In genomic region chr4:25645580-25645979, GRCm38 (mm10) we compare ENCODE assay signal across 26 mouse cellular contexts.
DNase-seq lines count a peak whose midpoint lies in the region; ATAC-seq and TF ChIP-seq lines count a peak whose summit lies in the region.
"Had no signal": no experiment of that assay in that cellular context is flagged by ENCODE, and none has a peak within 500 bp of the region (broad histone marks: within the 10 kb centered on the region; RNA-seq: fewer than 3 reads in every experiment).

No protein-coding gene starts in this region.

- no peaks in the 10 kb centered on the region for H3K4me1 ChIP-seq in CH12.LX (ENCODE audit: control insufficient read depth in 1 of 2, insufficient read depth in 2 of 2)
- H3K4me1 ChIP-seq in lung, adult 2 months (ENCODE audit: control insufficient read depth, insufficient read depth, low read length) = no peaks in the 10 kb centered on the region
- H3K4me1 ChIP-seq in kidney, adult 2 months (ENCODE audit: control insufficient read depth, insufficient read depth, low read length) = peaks cover 11% of the 10 kb centered on the region; the same call in 1 of the 2 replicates
- H3K4me1 ChIP-seq: heart, embryonic 10.5 days; heart, embryonic 13.5 days had no signal

- POLR2A ChIA-PET in Patski (lab: Charles Lee) = no interaction called here

- H3K27ac ChIP-seq in CH12.LX (ENCODE audit: insufficient read depth, low read depth) = no peak overlapping the region
- H3K27ac ChIP-seq in kidney, adult 2 months (ENCODE audit: insufficient read depth, low read depth, low read length) = no peak overlapping the region
- H3K27ac ChIP-seq: heart, adult 2 months; heart, embryonic 10.5 days; heart, embryonic 13.5 days; hindbrain, embryonic 14.5 days; hindbrain, postnatal 0 days had no signal

- no peaks in the 10 kb centered on the region for H3K36me3 ChIP-seq in CH12.LX (replicated peaks in 1 of 2; ENCODE audit: control insufficient read depth in 1 of 2, insufficient read depth in 1 of 2, low read length in 1 of 2)
- no peaks in the 10 kb centered on the region for H3K36me3 ChIP-seq in myocyte (ENCODE audit: control insufficient read depth, insufficient read depth)
- no peaks in the 10 kb centered on the region for H3K36me3 ChIP-seq in kidney, adult 2 months (ENCODE audit: control insufficient read depth, insufficient read depth, low read length)
- H3K36me3 ChIP-seq: G1E; heart, embryonic 10.5 days; heart, embryonic 13.5 days had no signal

- WGBS in lung, adult 2 months = 56% methylated on average over 2 of the region's 2 CpGs
- 80% methylated on average over 2 of the region's 2 CpGs for WGBS in kidney, adult 2 months

- CTCF ChIA-PET in Patski (lab: Charles Lee) = no interaction called here

- no peaks in the 10 kb centered on the region for H3K9me3 ChIP-seq in CH12.LX (replicated peaks; ENCODE audit: low read length)
- H3K9me3 ChIP-seq: G1E; heart, embryonic 10.5 days; heart, embryonic 13.5 days had no signal

- H3K4me2 ChIP-seq in CH12.LX (ENCODE audit: insufficient read depth, low read depth, poor library complexity, severe bottlenecking) (no peak overlapping the region), myocyte (ENCODE audit: low read depth) (peak overlapping the region; percentile 68)
- H3K4me2 ChIP-seq: heart, embryonic 13.5 days; hindbrain, embryonic 14.5 days had no signal

- dilution Hi-C loops in CH12.LX (cut with MboI; ENCODE audit: extremely low pct_ligation_motif_present, extremely low pct_unique_long_range_greater_than_20kb, low sequenced_read_pairs) = no loop called here

- H3K79me2 ChIP-seq in CH12.LX (replicated peaks; ENCODE audit: control insufficient read depth, extremely low read depth, insufficient read depth, poor library complexity, severe bottlenecking) (no peaks in the 10 kb centered on the region), myocyte (ENCODE audit: control insufficient read depth, insufficient read depth) (no peaks in the 10 kb centered on the region)

- H3K4me3 ChIP-seq in CH12.LX (replicated peaks in 1 of 3; ENCODE audit: low read depth in 2 of 3, low read length in 2 of 3, poor library complexity in 1 of 3) (no peak overlapping the region), myocyte (no peak overlapping the region)
- no peak overlapping the region for H3K4me3 ChIP-seq in lung, adult 2 months (replicated peaks; ENCODE audit: extremely low read depth, low read depth, low read length)
- no peak overlapping the region for H3K4me3 ChIP-seq in kidney, adult 2 months (ENCODE audit: insufficient read depth, low read depth, low read length)
- H3K4me3 ChIP-seq: heart, adult 2 months; heart, embryonic 10.5 days; heart, embryonic 13.5 days had no signal

- peak; percentile 44 for DNase-seq in right cerebral cortex, adult 18-20 months
- no peak for DNase-seq in right cerebral cortex, postnatal 25 days
- DNase-seq in CH12.LX (ENCODE audit: extremely low read depth) (peak; percentile 21), Patski (ENCODE audit: low read depth, low spot score) (no peak)
- no peak for DNase-seq in lung, adult 2 months
- DNase-seq in kidney, adult 2 months = no peak
- no peak for DNase-seq in left cerebral cortex, adult 11 months (ENCODE audit: low spot score)
- DNase-seq: adrenal gland, adult 8-10 months; adrenal gland, postnatal 25 days; cerebellum, adult 18-20 months; cerebellum, adult 9-10 months; cerebellum, postnatal 14 days; forebrain, postnatal 0 days; gastrocnemius, postnatal 10 days; gastrocnemius, postnatal 36 days; heart, adult 2 months; heart, postnatal 14 days; heart, postnatal 4 days had no signal

- ATAC-seq in Patski = peak; percentile 74
- ATAC-seq: activated CD4-positive, CD25-positive, alpha-beta regulatory T cell, adult 4 months; forebrain, embryonic 14.5 days; forebrain, postnatal 0 days; hindbrain, postnatal 0 days had no signal

- no peak for TF ChIP-seq EP300 in CH12.LX (IDR thresholded peaks at IDR 0.05; ENCODE audit: low read length)

- H3K9ac ChIP-seq in CH12.LX (ENCODE audit: insufficient read depth, low read depth) = no peak overlapping the region
- H3K9ac ChIP-seq: forebrain, postnatal 0 days; heart, embryonic 13.5 days; hindbrain, embryonic 14.5 days had no signal

- in situ Hi-C loops in CH12.LX (cut with MboI; ENCODE audit: low pct_ligation_motif_present, low pct_unique_long_range_greater_than_20kb, low sequenced_read_pairs) (no loop called here), Patski (cut with MboI; ENCODE audit: low pct_unique_long_range_greater_than_20kb) (no loop called here)

- no peak for TF ChIP-seq POLR2A in CH12.LX (IDR thresholded peaks at IDR 0.05; ENCODE audit: low read depth, low read length)
- TF ChIP-seq POLR2A in myocyte (IDR thresholded peaks at IDR 0.05; ENCODE audit: insufficient read length, low read depth) = no peak
- TF ChIP-seq POLR2A in lung, adult 2 months (IDR thresholded peaks at IDR 0.05; ENCODE audit: borderline replicate concordance, extremely low read depth, low read depth, low read length) = no peak
- no peak for TF ChIP-seq POLR2A in kidney, adult 2 months (IDR thresholded peaks at IDR 0.05; ENCODE audit: low read depth, low read length)

- H3ac ChIP-seq in myocyte (ENCODE audit: control insufficient read depth, insufficient read length) = no peak overlapping the region

- no peak for TF ChIP-seq RAD21 in CH12.LX (IDR thresholded peaks at IDR 0.05; ENCODE audit: low read depth, low read length)

- no peaks in the 10 kb centered on the region for H3K27me3 ChIP-seq in CH12.LX (replicated peaks)
- H3K27me3 ChIP-seq in Patski = no peaks in the 10 kb centered on the region
- no peaks in the 10 kb centered on the region for H3K27me3 ChIP-seq in myocyte (ENCODE audit: control insufficient read depth, insufficient read depth, insufficient read length)
- no peaks in the 10 kb centered on the region for H3K27me3 ChIP-seq in kidney, adult 2 months (replicated peaks; ENCODE audit: control insufficient read depth, insufficient read depth, low read length)
- H3K27me3 ChIP-seq: heart, embryonic 13.5 days had no signal

- TF ChIP-seq CTCF in CH12.LX (conservative IDR thresholded peaks at IDR 0.05 in 1 of 2, IDR thresholded peaks at IDR 0.05 in 1 of 2; ENCODE audit: low read depth in 2 of 2, low read length in 2 of 2) (no peak), Patski (IDR thresholded peaks at IDR 0.05) (no peak)
- TF ChIP-seq CTCF in lung, adult 2 months (IDR thresholded peaks at IDR 0.05; ENCODE audit: insufficient read depth, low read length) = no peak
- no peak for TF ChIP-seq CTCF in kidney, adult 2 months (conservative IDR thresholded peaks at IDR 0.05; ENCODE audit: insufficient read depth, insufficient read length, low read depth, low read length)

TF ChIP-seq in CH12.LX, 34 proteins besides CTCF, POLR2A, EP300 and RAD21:
- TF ChIP-seq BHLHE40 (IDR thresholded peaks at IDR 0.05; ENCODE audit: low read depth, low read length) (no peak), NELFE (IDR thresholded peaks at IDR 0.05; ENCODE audit: low read depth, low read length) (no peak), E2F4 (IDR thresholded peaks at IDR 0.05; ENCODE audit: insufficient replicate concordance, low read depth, low read length) (no peak), MAX (IDR thresholded peaks at IDR 0.05; ENCODE audit: low read length) (no peak), USF2 (conservative IDR thresholded peaks at IDR 0.05; ENCODE audit: low read depth, low read length) (no peak), PAX5 (IDR thresholded peaks at IDR 0.05; ENCODE audit: low read length) (no peak), JUND (conservative IDR thresholded peaks at IDR 0.05; ENCODE audit: low read depth, low read length) (no peak), CHD1 (IDR thresholded peaks at IDR 0.05; ENCODE audit: low read depth, low read length) (no peak)
TF ChIP-seq in CH12.LX: peak in this region for 0.

TF ChIP-seq in myocyte, 11 proteins besides CTCF, POLR2A, EP300 and RAD21:
- no peak for TF ChIP-seq E2F4 (IDR thresholded peaks at IDR 0.05; ENCODE audit: insufficient read depth)
- no peak for TF ChIP-seq SRF (IDR thresholded peaks at IDR 0.05; ENCODE audit: control insufficient read depth, insufficient read length, low read depth)
- peak in 2 of 3 experiments; percentile 57 to 85 for TF ChIP-seq MYOD1 (IDR thresholded peaks at IDR 0.05; ENCODE audit: control insufficient read depth in 1 of 3, insufficient read length in 2 of 3, low read depth in 2 of 3)
- no peak for TF ChIP-seq POLR2AphosphoS2 (IDR thresholded peaks at IDR 0.05; ENCODE audit: insufficient read length, low read depth)
- TF ChIP-seq TCF3 (IDR thresholded peaks at IDR 0.05; ENCODE audit: insufficient read length, low read depth) = no peak
- no peak for TF ChIP-seq CEBPB (IDR thresholded peaks at IDR 0.05; ENCODE audit: insufficient read depth, poor library complexity, severe bottlenecking)
- TF ChIP-seq TCF12 (IDR thresholded peaks at IDR 0.05; ENCODE audit: insufficient read depth, poor library complexity, severe bottlenecking) = peak; percentile 54
- peak in 1 of 3 experiments; percentile 58 for TF ChIP-seq MYOG (IDR thresholded peaks at IDR 0.05; ENCODE audit: control insufficient read depth in 1 of 3, insufficient read depth in 1 of 3, insufficient read length in 2 of 3, low read depth in 2 of 3)

Comparison
In these comparisons a context has a peak if more than half of its experiments do, and no peak if none do; other contexts are left out.
1. DNase-seq: peak in right cerebral cortex, adult 18-20 months (single experiment) and CH12.LX (single experiment); none in right cerebral cortex, postnatal 25 days (single experiment), Patski (single experiment), lung, adult 2 months (single experiment), kidney, adult 2 months (single experiment) and left cerebral cortex, adult 11 months (single experiment).